Mouse (Mus musculus): ENCODE results near the gene Wnt8b.

DNA sequence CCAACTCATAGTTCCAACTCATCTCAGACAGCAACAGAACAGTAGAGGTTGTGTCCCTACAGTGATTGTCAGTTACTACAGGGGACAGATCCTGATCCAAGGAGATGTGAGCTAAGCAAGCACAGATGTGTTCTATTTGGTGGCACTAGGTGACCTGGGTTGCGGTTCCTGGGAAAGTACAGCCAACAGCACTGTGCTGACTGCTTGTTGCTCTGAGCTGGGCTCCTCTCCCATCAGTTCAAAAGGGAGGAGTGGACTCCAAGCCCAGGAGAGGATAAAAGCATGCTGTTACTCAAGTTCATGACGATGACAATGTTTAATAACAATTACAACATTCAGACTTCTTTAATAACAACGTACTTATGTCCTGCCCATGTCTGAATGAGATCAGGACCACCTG is 47.5 kb upstream of the Wnt8b start:
- no peak for TF ChIP-seq CTCF (IDR thresholded peaks at IDR 0.05; ENCODE audit: low read depth)
- TF ChIP-seq EP300 (IDR thresholded peaks at IDR 0.05; ENCODE audit: low read depth) = no peak

Data from liver, embryonic 14.5 days (tissue).